Mouse (Mus musculus): Measurements from ENCODE around the gene Gng12.

DNA sequence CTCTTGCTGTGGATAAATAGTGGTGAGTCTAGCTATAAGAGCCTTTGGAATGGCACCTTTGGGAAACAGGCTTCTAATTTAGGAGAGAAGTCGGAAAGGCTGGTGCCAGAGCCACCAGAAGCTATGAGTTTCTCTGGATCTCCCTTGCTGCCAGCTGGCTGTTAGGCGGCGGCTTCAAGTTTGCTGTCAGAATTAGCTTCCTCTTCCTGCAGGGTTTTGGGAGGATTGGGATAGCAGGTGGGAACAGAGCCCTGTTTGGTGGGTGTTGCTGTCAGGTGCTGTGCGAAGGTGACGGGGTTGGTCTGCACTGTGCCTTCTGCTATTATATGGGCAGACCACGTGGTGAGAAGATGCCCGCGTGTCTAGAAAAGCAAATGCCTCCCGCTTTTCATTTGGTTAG is 7.0 kb downstream of the Gng12 start:
- no peak for TF ChIP-seq CTCF (IDR thresholded peaks at IDR 0.05; ENCODE audit: control insufficient read depth, insufficient read depth, low read length)
- TF ChIP-seq POLR2A (IDR thresholded peaks at IDR 0.05; ENCODE audit: borderline replicate concordance, control insufficient read depth, low read depth, low read length) = no peak

Measured in bone marrow, adult 2 months (tissue).